Mouse (Mus musculus) embryonic facial prominence, embryonic 15.5 days (tissue): ENCODE measurements around the gene Cldn8. TPM values are rescaled to one million over a fixed set of nuclear protein-coding genes. Genes with fewer than 3 reads are reported as not detected.
A peak's percentile ranks its signal among the peaks of the same experiment; 100 is the strongest.

ENCODE experiments used
- ATAC-seq: fragments of 200-750 bp; cut with Nextera tagmentation; 2 replicates; pipeline ENCODE4 v1.8.0; 2017; ENCODE audit warnings: low read depth, moderate TSS enrichment; ENCODE audit not compliant: insufficient number of reproducible peaks, low FRiP score, low TSS enrichment
- H3K27ac ChIP-seq: fragments of 300-500 bp; sonication (generic); replicated peaks from 2 replicates; pipeline ENCODE4 v1.5.1; 2015; ENCODE audit warnings: mild to moderate bottlenecking, inconsistent platforms
- H3K27me3 ChIP-seq: fragments of 300-500 bp; sonication (generic); 2 replicates; pipeline ENCODE4 v1.6.1; 2015; ENCODE audit warnings: inconsistent platforms
- H3K36me3 ChIP-seq: fragments of 300-500 bp; sonication (generic); 2 replicates; pipeline ENCODE4 v1.6.1; 2015; ENCODE audit warnings: mild to moderate bottlenecking, inconsistent platforms
- H3K4me1 ChIP-seq: fragments of 300-500 bp; sonication (generic); 2 replicates; pipeline ENCODE4 v1.6.1; 2015; ENCODE audit warnings: inconsistent platforms
- H3K4me2 ChIP-seq: fragments of 300-500 bp; sonication (generic); replicated peaks from 2 replicates; pipeline ENCODE4 v1.6.1; 2015; ENCODE audit warnings: mild to moderate bottlenecking, inconsistent platforms
- H3K4me3 ChIP-seq: fragments of 300-500 bp; sonication (generic); replicated peaks from 2 replicates; pipeline ENCODE4 v1.5.1; 2015; ENCODE audit warnings: mild to moderate bottlenecking, inconsistent platforms
- H3K9ac ChIP-seq: fragments of 300-500 bp; sonication (generic); 2 replicates; pipeline ENCODE4 v1.6.1; 2015; ENCODE audit warnings: inconsistent platforms
- H3K9me3 ChIP-seq: fragments of 300-500 bp; sonication (generic); replicated peaks from 2 replicates; pipeline ENCODE4 v1.6.1; 2016; ENCODE audit warnings: inconsistent platforms
- WGBS: fragments of 180-500 bp; shearing (Covaris S2); methylation state at CpG from one replicate; pipeline ENCODE4 v1.1.7; 2015; 5-methylcytosine and 5-hydroxymethylcytosine counted together
- polyA plus RNA-seq: library from polyadenylated mRNA; unstranded; fragments of >200 nt; fragmentation: Nextera tagmentation; extraction: Ambion mirVana; gene quantifications from 2 replicates; pipeline ENCODE4 v1.2.1, GENCODE M21; 2015

The Cldn8 gene
- polyA plus RNA-seq, 1 experiment from 2014 or later, result 11.2 TPM

GRCm38 (mm10) chr16:88570136-88570535, 7.2 kb upstream of the Cldn8 start:
- Histone ChIP-seq H3K4me3 (no peak overlapping the region), H3K9me3 (no peaks in the 10 kb centered on the region), H3K27me3 (no peaks in the 10 kb centered on the region), H3K27ac (no peak overlapping the region), H3K9ac (no peak overlapping the region), H3K4me1 (no peaks in the 10 kb centered on the region), H3K4me2 (no peak overlapping the region), H3K36me3 (no peaks in the 10 kb centered on the region)
- no peak for ATAC-seq

DNA sequence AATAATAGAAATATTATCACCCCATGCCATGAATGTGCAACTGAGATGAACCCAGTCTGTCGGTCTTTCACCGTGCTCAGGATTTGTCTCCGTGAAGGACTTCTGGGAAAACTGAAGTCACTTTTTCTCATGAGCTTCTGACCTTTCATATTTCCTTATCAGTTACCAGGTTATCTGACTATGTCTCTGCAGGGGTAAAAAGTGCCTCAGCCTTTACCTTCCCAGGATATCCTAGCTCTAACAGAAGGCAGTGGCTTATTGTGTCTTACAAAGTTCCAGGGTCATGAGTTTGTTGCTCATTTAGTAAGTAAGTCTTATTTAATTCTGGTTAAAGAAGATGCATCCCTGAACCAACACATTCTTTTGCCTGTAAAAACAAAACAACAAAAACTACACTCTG, 6.7 kb upstream of the Cldn8 start:
- no peak for ATAC-seq
- WGBS, result 86% methylated on average over 3 of the region's 3 CpGs
- H3K27me3 ChIP-seq, result no peaks in the 10 kb centered on the region
- no peaks in the 10 kb centered on the region for H3K9me3 ChIP-seq
- no peak overlapping the region for H3K27ac ChIP-seq
- H3K4me1 ChIP-seq, result no peaks in the 10 kb centered on the region
- H3K9ac ChIP-seq, result no peak overlapping the region
- H3K4me3 ChIP-seq, result no peak overlapping the region
- H3K4me2 ChIP-seq, result no peak overlapping the region
- H3K36me3 ChIP-seq, result no peaks in the 10 kb centered on the region

- Histone ChIP-seq H3K36me3 (no peaks in the 10 kb centered on the region), H3K4me1 (no peaks in the 10 kb centered on the region), H3K4me2 (no peak overlapping the region), H3K27me3 (no peaks in the 10 kb centered on the region), H3K4me3 (no peak overlapping the region), H3K9ac (no peak overlapping the region), H3K27ac (no peak overlapping the region), H3K9me3 (no peaks in the 10 kb centered on the region)
- 73% methylated on average over 1 of the region's 1 CpGs for WGBS
- ATAC-seq, result no peak
These were observed 6.1 kb upstream of the Cldn8 start for GRCm38 (mm10) chr16:88569096-88569495.

- Histone ChIP-seq H3K36me3 (no peaks in the 10 kb centered on the region), H3K9ac (no peak overlapping the region), H3K27me3 (no peaks in the 10 kb centered on the region), H3K4me1 (no peaks in the 10 kb centered on the region), H3K9me3 (no peaks in the 10 kb centered on the region), H3K4me3 (peak overlapping the region; percentile 35), H3K27ac (0 out of 2 replicates have a peak overlapping the region, but pooled peaks have one; percentile 60), H3K4me2 (peak overlapping the region; percentile 32; the same call in 1 of the 2 replicates)
- no peak for ATAC-seq
- WGBS, result 48% methylated on average over 6 of the region's 6 CpGs
These were observed 1.3 kb downstream of the Cldn8 start for GRCm38 (mm10) chr16:88561617-88562164.

DNA sequence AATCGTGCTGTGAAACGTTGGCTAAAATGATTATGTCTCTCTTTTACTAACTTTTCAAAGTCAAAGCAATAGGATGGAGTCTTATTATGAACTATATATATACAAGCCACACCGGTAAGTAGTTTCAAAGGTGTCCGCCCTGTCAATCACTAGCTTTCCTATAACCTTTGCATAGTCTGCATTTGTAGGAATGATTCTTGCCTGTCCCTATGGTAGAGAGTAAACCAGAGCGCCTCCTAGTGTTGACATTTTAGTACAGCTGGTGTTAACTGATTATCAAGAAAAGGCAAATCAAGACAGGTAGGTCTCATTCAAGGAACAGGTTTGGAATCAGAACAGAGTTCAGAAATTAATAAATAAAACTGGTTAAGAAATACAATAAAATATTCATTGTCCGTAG, 20.5 kb downstream of the Cldn8 start:
- H3K4me2 ChIP-seq, result no peak overlapping the region
- no peaks in the 10 kb centered on the region for H3K9me3 ChIP-seq
- no peak overlapping the region for H3K27ac ChIP-seq
- no peaks in the 10 kb centered on the region for H3K27me3 ChIP-seq
- WGBS, result 59% methylated on average over 6 of the region's 6 CpGs
- no peak for ATAC-seq
- no peaks in the 10 kb centered on the region for H3K4me1 ChIP-seq
- no peaks in the 10 kb centered on the region for H3K36me3 ChIP-seq
- H3K4me3 ChIP-seq, result no peak overlapping the region
- H3K9ac ChIP-seq, result no peak overlapping the region

GRCm38 (mm10) chr16:88539841-88540487, 23.0 kb downstream of the Cldn8 start:
- Histone ChIP-seq H3K27me3 (no peaks in the 10 kb centered on the region), H3K4me1 (no peaks in the 10 kb centered on the region), H3K9me3 (no peaks in the 10 kb centered on the region), H3K36me3 (no peaks in the 10 kb centered on the region), H3K4me2 (no peak overlapping the region), H3K9ac (no peak overlapping the region), H3K4me3 (no peak overlapping the region), H3K27ac (no peak overlapping the region)
- no peak for ATAC-seq
- WGBS, result 76% methylated on average over 3 of the region's 3 CpGs

GRCm38 (mm10) chr16:88511348-88511747, 51.6 kb downstream of the Cldn8 start:
- ATAC-seq, result no peak

More at GRCm38 (mm10) chr16:88511348-88511747, 51.6 kb downstream of the Cldn8 start:
- no peaks in the 10 kb centered on the region for H3K36me3 ChIP-seq
- no peak overlapping the region for H3K4me3 ChIP-seq
- H3K9ac ChIP-seq, result no peak overlapping the region
- H3K27me3 ChIP-seq, result no peaks in the 10 kb centered on the region
- no peak overlapping the region for H3K27ac ChIP-seq
- H3K4me1 ChIP-seq, result no peaks in the 10 kb centered on the region
- no peak overlapping the region for H3K4me2 ChIP-seq
- no peaks in the 10 kb centered on the region for H3K9me3 ChIP-seq

Other genes starting within 250 kb of the Cldn8 start
- gene Cldn17, start 56.2 kb downstream of the Cldn8 start, polyA plus RNA-seq, result 1.3 and 2.4 TPM in 2 replicates
- gene Krtap24-1, start 49.1 kb upstream of the Cldn8 start, polyA plus RNA-seq, result 0.91 and 1.5 TPM in 2 replicates
- gene 2310079G19Rik, start 64.5 kb upstream of the Cldn8 start, polyA plus RNA-seq, result not detected in 2 replicates
- 2.8 and 4.4 TPM in 2 replicates for gene Krtap26-1, start 84.6 kb upstream of the Cldn8 start, polyA plus RNA-seq
- gene Krtap27-1, start 108.5 kb upstream of the Cldn8 start, polyA plus RNA-seq, result 0.28 TPM in 1 of 2 replicates, not detected in the other
- gene 2310061N02Rik, start 144.8 kb upstream of the Cldn8 start, polyA plus RNA-seq, result not detected in 2 replicates
- 1.1 and 1.6 TPM in 2 replicates for gene Krtap13-1, start 165.7 kb upstream of the Cldn8 start, polyA plus RNA-seq
- gene Krtap13, start 188.5 kb upstream of the Cldn8 start, polyA plus RNA-seq, result 38.5 and 75.7 TPM in 2 replicates
- gene 2310034C09Rik, start 195.7 kb upstream of the Cldn8 start, polyA plus RNA-seq, result 66.3 and 107 TPM in 2 replicates
- 0.24 and 0.71 TPM in 2 replicates for gene 2310057N15Rik, start 211.0 kb upstream of the Cldn8 start, polyA plus RNA-seq
- gene Gm5965, start 214.7 kb upstream of the Cldn8 start, polyA plus RNA-seq, result 4.4 and 6.1 TPM in 2 replicates
- 37.2 and 90.3 TPM in 2 replicates for gene Gm20741, start 249.0 kb upstream of the Cldn8 start, polyA plus RNA-seq